Mouse (Mus musculus) stomach, embryonic 15.5 days (tissue): ENCODE data around the gene Chic2. TPM values are rescaled to one million over a fixed set of nuclear protein-coding genes. Genes with fewer than 3 reads are reported as not detected.

Experiments used
- ATAC-seq: fragments of 200-750 bp; cut with Nextera tagmentation; 2 replicates; pipeline ENCODE4 v1.8.0; 2017; ENCODE audit warnings: low read depth, moderate number of reproducible peaks, moderate TSS enrichment; ENCODE audit not compliant: insufficient read depth, low FRiP score
- H3K27ac ChIP-seq: fragments of 300-500 bp; sonication (generic); 2 replicates; pipeline ENCODE4 v1.5.1; 2015; ENCODE audit warnings: mild to moderate bottlenecking, inconsistent platforms
- H3K27me3 ChIP-seq: fragments of 300-500 bp; sonication (generic); replicated peaks from 2 replicates; pipeline ENCODE4 v1.6.1; 2015; ENCODE audit warnings: inconsistent platforms
- H3K36me3 ChIP-seq: fragments of 300-500 bp; sonication (generic); 2 replicates; pipeline ENCODE4 v1.6.1; 2015; ENCODE audit warnings: inconsistent platforms
- H3K4me1 ChIP-seq: fragments of 300-500 bp; sonication (generic); 2 replicates; pipeline ENCODE4 v1.6.1; 2015; ENCODE audit warnings: inconsistent platforms
- H3K4me2 ChIP-seq: fragments of 300-500 bp; sonication (generic); 2 replicates; pipeline ENCODE4 v1.6.1; 2015; ENCODE audit warnings: mild to moderate bottlenecking, inconsistent platforms
- H3K4me3 ChIP-seq: fragments of 300-500 bp; sonication (generic); replicated peaks from 2 replicates; pipeline ENCODE4 v1.5.1; 2015; ENCODE audit warnings: inconsistent platforms
- H3K9ac ChIP-seq: fragments of 300-500 bp; sonication (generic); 2 replicates; pipeline ENCODE4 v1.6.1; 2015; ENCODE audit warnings: inconsistent platforms
- H3K9me3 ChIP-seq: fragments of 300-500 bp; sonication (generic); 2 replicates; pipeline ENCODE4 v1.6.1; 2016; ENCODE audit warnings: inconsistent platforms
- WGBS: fragments of 180-500 bp; shearing (Covaris S2); methylation state at CpG from one replicate; pipeline ENCODE4 v1.1.7; 2015; 5-methylcytosine and 5-hydroxymethylcytosine counted together
- polyA plus RNA-seq: library from polyadenylated mRNA; unstranded; fragments of >200 nt; fragmentation: Nextera tagmentation; extraction: Ambion mirVana; gene quantifications from 2 replicates; pipeline ENCODE4 v1.2.1, GENCODE M21; 2015

Chic2 gene
- polyA plus RNA-seq, 1 experiment from 2014 or later, result 33.0 TPM

GRCm38 (mm10) chr5:75063177-75063576 lies 18.6 kb upstream of the Chic2 start:
- no peak for ATAC-seq
- Histone ChIP-seq H3K36me3 (no peaks in the 10 kb centered on the region), H3K9ac (no peak overlapping the region), H3K9me3 (no peaks in the 10 kb centered on the region), H3K4me1 (peaks cover 10% of the 10 kb centered on the region; the same call in 1 of the 2 replicates), H3K27me3 (peaks cover 4% of the 10 kb centered on the region), H3K4me2 (no peak overlapping the region), H3K4me3 (no peak overlapping the region), H3K27ac (no peak overlapping the region)
- WGBS, result 47% methylated on average over 4 of the region's 4 CpGs

DNA sequence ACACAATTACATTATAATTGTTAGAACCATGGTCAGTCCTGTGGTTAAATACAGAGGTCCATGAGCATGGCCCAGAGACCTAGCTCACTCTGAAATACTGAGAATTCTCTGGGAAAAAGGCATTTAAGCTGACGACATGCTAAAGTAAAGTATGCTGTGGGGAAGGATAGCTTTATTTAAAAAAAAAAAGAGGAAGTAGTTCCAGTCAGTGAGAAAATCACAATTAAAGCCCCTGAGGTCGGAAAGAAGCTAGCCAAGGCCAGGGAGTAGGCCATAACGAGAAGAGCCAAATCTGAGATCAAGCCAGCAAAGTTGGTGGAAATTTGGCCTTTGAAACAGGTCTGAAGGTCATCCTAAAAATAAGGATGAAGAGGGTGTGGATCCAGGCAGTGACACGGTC lies 6.5 kb upstream of the Chic2 start:
- Histone ChIP-seq H3K9me3 (no peaks in the 10 kb centered on the region), H3K9ac (no peak overlapping the region), H3K27me3 (no peaks in the 10 kb centered on the region), H3K4me2 (no peak overlapping the region), H3K27ac (no peak overlapping the region), H3K36me3 (no peaks in the 10 kb centered on the region), H3K4me1 (0 out of 2 replicates have a peak, but pooled peaks cover 5% of the 10 kb centered on the region), H3K4me3 (no peak overlapping the region)
- 71% methylated on average over 4 of the region's 4 CpGs for WGBS
- no peak for ATAC-seq

- Histone ChIP-seq H3K4me3 (no peak overlapping the region), H3K4me1 (peaks cover 9% of the 10 kb centered on the region), H3K36me3 (no peaks in the 10 kb centered on the region), H3K27me3 (no peaks in the 10 kb centered on the region), H3K4me2 (peak overlapping the region; percentile 30; the same call in 1 of the 2 replicates), H3K27ac (no peak overlapping the region), H3K9me3 (no peaks in the 10 kb centered on the region), H3K9ac (no peak overlapping the region)
- ATAC-seq, result no peak
- WGBS, result 46% methylated on average over 15 of the region's 15 CpGs
These were observed 2.2 kb upstream of the Chic2 start for GRCm38 (mm10) chr5:75046681-75047321.

DNA sequence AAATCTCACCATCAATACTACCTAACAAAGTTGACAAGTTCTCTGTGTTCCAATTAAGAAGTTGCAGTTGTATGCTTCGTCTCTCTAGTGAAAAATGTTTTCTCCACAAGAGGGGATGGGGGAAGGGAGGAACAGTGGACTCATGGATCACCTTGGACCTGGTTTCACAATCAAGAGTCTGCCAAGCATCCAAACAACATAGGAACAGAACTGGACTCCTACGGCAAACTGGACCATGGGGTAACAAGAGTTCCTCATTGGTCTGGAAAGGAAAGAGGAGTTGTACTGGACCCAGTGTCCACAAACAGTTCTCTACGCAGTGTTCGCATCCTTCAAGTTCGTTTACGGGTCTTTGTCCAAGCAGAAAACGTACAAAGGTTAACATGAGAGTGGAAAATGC lies 797 bp upstream of the Chic2 start:
- no peak for ATAC-seq
- Histone ChIP-seq H3K36me3 (no peaks in the 10 kb centered on the region), H3K4me3 (no peak overlapping the region), H3K9me3 (no peaks in the 10 kb centered on the region), H3K9ac (no peak overlapping the region), H3K27me3 (no peaks in the 10 kb centered on the region), H3K4me2 (no peak overlapping the region), H3K27ac (no peak overlapping the region), H3K4me1 (peaks cover 9% of the 10 kb centered on the region)
- WGBS, result 70% methylated on average over 7 of the region's 7 CpGs

DNA sequence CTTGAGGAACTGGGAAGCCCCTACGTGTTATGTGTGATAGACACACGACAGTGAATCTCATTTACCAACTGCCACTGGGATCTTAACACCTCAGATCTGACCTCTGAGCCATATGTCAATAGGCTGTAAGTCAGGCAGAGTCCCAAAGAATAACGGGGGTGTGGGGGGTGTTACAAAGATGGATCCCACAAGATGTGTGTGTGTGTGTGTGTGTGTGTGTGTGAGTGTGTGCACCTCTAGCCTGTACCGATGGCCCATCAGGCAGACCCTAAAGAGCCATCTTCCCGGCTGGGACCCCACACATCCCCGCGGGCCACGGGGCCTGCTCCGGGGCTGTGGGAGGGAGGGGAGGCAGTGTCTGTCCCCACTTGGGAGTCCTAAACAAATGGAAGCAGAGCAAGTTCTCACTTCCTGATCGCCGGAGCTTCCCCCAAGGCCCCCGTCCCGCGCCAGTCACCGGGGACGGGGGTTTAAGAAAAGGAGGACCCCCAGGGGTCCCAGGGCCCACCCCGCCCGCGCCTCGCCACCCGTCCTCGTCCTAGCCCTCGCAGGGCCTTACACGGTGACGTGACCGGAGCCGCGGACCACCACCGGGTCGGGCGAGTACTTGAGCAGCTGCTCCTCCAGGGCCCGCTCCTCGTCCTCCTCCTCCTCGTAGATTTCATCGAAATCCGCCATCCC lies 813 bp downstream of the Chic2 start:
- Histone ChIP-seq H3K4me3 (peak overlapping the region; percentile 73), H3K9ac (peak overlapping the region; percentile 90), H3K36me3 (no peaks in the 10 kb centered on the region), H3K27me3 (no peaks in the 10 kb centered on the region), H3K4me1 (peaks cover 9% of the 10 kb centered on the region), H3K9me3 (no peaks in the 10 kb centered on the region), H3K4me2 (peak overlapping the region; percentile 76), H3K27ac (peak overlapping the region; percentile 83)
- under 1% methylated on average over 32 of the region's 36 CpGs for WGBS
- ATAC-seq, result peak; percentile 63

- H3K27me3 ChIP-seq, result no peaks in the 10 kb centered on the region
- no peak for ATAC-seq
- peak overlapping the region; percentile 73 for H3K4me3 ChIP-seq
- 17% methylated on average over 9 of the region's 9 CpGs for WGBS
- H3K4me1 ChIP-seq, result peaks cover 9% of the 10 kb centered on the region
- peak overlapping the region; percentile 76 for H3K4me2 ChIP-seq
- H3K27ac ChIP-seq, result 0 out of 2 replicates have a peak overlapping the region, but pooled peaks have one; percentile 21
- H3K9me3 ChIP-seq, result no peaks in the 10 kb centered on the region
- H3K9ac ChIP-seq, result peak overlapping the region; percentile 90; the same call in 1 of the 2 replicates
- H3K36me3 ChIP-seq, result no peaks in the 10 kb centered on the region
These were observed 1.5 kb downstream of the Chic2 start for GRCm38 (mm10) chr5:75043011-75043445.

GRCm38 (mm10) chr5:75039307-75039706 lies 5.3 kb downstream of the Chic2 start:
- Histone ChIP-seq H3K4me1 (peaks cover 4% of the 10 kb centered on the region), H3K4me3 (no peak overlapping the region), H3K27me3 (no peaks in the 10 kb centered on the region), H3K9me3 (no peaks in the 10 kb centered on the region), H3K27ac (no peak overlapping the region), H3K36me3 (no peaks in the 10 kb centered on the region), H3K9ac (no peak overlapping the region), H3K4me2 (no peak overlapping the region)
- no peak for ATAC-seq
- 90% methylated on average over 1 of the region's 1 CpGs for WGBS

- H3K4me1 ChIP-seq, result no peaks in the 10 kb centered on the region
- H3K27me3 ChIP-seq, result no peaks in the 10 kb centered on the region
- no peak for ATAC-seq
- H3K36me3 ChIP-seq, result no peaks in the 10 kb centered on the region
- H3K9me3 ChIP-seq, result no peaks in the 10 kb centered on the region
- no peak overlapping the region for H3K4me3 ChIP-seq
- no peak overlapping the region for H3K27ac ChIP-seq
- 88% methylated on average over 3 of the region's 3 CpGs for WGBS
- no peak overlapping the region for H3K4me2 ChIP-seq
- H3K9ac ChIP-seq, result no peak overlapping the region
These were observed 9.1 kb downstream of the Chic2 start for GRCm38 (mm10) chr5:75035475-75035874.

DNA sequence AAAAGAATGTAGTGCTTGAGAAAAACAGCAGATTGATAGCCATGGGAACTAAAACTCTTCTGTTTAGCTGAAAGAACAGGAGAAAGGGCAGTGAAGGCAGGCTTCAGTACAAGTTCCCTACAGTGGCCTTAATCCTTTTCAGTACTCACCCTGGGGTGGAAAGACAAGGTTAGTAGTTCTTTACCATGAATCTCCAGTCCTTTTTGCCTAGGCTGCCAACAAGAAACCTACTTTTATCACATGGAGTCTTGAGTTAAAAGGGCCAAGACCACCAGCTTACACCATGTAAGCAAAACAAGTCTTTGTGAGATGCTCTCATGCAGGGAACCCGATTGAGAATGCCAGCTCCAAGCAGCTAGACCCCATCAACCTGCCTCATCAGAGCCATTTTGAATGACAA lies 29.8 kb downstream of the Chic2 start:
- Histone ChIP-seq H3K4me2 (no peak overlapping the region), H3K4me3 (no peak overlapping the region), H3K4me1 (no peaks in the 10 kb centered on the region), H3K27ac (no peak overlapping the region), H3K9me3 (no peaks in the 10 kb centered on the region), H3K27me3 (no peaks in the 10 kb centered on the region), H3K36me3 (no peaks in the 10 kb centered on the region), H3K9ac (no peak overlapping the region)
- no peak for ATAC-seq
- 83% methylated on average over 1 of the region's 1 CpGs for WGBS

DNA sequence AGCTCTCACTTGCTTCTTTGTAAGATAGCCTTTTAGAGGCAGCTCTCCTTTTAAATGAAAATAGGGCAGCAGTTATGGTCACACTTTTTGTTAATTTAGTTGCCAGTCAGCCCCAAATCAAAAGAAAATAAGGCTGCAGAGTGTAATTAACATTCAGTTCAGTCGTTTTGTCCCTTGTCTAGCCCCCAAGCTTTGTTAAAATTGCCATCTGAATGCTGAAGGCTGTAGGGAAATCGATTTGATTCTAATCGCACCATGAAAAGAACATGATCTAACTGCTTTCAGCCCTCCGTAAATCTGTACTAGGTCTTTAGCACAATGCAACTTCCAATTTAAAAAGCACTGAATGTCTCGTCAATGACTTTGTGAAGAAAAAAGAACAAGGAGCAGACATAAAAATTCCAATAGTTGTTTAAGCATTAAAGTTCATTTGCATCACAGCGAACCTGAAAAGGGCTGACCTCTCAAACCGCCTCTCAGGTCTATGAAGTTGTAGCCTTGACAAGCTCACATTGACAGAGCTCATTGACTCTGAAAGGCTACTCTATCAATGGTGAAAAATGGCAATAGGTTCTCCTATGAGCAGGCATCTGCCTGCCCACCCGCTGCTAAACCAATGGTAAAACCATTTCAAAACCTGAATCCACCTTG lies 31.7 kb downstream of the Chic2 start:
- Histone ChIP-seq H3K4me3 (no peak overlapping the region), H3K4me2 (no peak overlapping the region), H3K27ac (no peak overlapping the region), H3K36me3 (peaks cover 4% of the 10 kb centered on the region; the same call in 1 of the 2 replicates), H3K9ac (no peak overlapping the region), H3K9me3 (no peaks in the 10 kb centered on the region), H3K27me3 (no peaks in the 10 kb centered on the region), H3K4me1 (no peaks in the 10 kb centered on the region)
- WGBS, result 81% methylated on average over 8 of the region's 8 CpGs
- ATAC-seq, result no peak

- H3K4me2 ChIP-seq, result no peak overlapping the region
- no peak overlapping the region for H3K9ac ChIP-seq
- no peak overlapping the region for H3K27ac ChIP-seq
- no peaks in the 10 kb centered on the region for H3K9me3 ChIP-seq
- peaks cover 4% of the 10 kb centered on the region; the same call in 1 of the 2 replicates for H3K36me3 ChIP-seq
- WGBS, result 66% methylated on average over 4 of the region's 4 CpGs
- no peak overlapping the region for H3K4me3 ChIP-seq
- no peaks in the 10 kb centered on the region for H3K4me1 ChIP-seq
- no peak for ATAC-seq
- no peaks in the 10 kb centered on the region for H3K27me3 ChIP-seq
These were observed 32.4 kb downstream of the Chic2 start for GRCm38 (mm10) chr5:75011985-75012738.
